Mouse (Mus musculus) embryonic fibroblast, embryonic 13.5 days (primary cell): ENCODE results near the gene Ggt1. TPM values are rescaled to one million over a fixed set of nuclear protein-coding genes. Genes with fewer than 3 reads are reported as not detected.
"Not testable (repeated sequence)": the region's sequence is repeated elsewhere in the genome, so short reads cannot be mapped to it uniquely, and the experiment has no call there.

ENCODE experiments used
- H3K27ac ChIP-seq: 2 replicates; pipeline ENCODE4 v1.5.1; 2012; ENCODE audit warnings: low read length, control low read depth, inconsistent platforms; ENCODE audit not compliant: insufficient read depth
- H3K4me1 ChIP-seq: 2 replicates; pipeline ENCODE4 v1.6.1; 2011; ENCODE audit warnings: low read length; ENCODE audit not compliant: control insufficient read depth, insufficient read depth
- H3K4me3 ChIP-seq: 2 replicates; pipeline ENCODE4 v1.5.1; 2011; ENCODE audit warnings: mild to moderate bottlenecking, control low read depth, low read length; ENCODE audit not compliant: insufficient read depth
- CTCF ChIP-seq: IDR thresholded peaks from 2 replicates; pipeline ENCODE4 v1.5.1; 2011; ENCODE audit warnings: mild to moderate bottlenecking, control low read depth, low read length, moderate library complexity, borderline replicate concordance; ENCODE audit not compliant: insufficient read depth
- POLR2A ChIP-seq: IDR thresholded peaks from 2 replicates; pipeline ENCODE4 v1.6.1; 2011; ENCODE audit warnings: low read depth, mild to moderate bottlenecking, control low read depth, low read length, moderate library complexity
- polyA plus RNA-seq: library from polyadenylated mRNA; stranded (reverse); fragments of >200 nt; gene quantifications from 2 replicates; pipeline ENCODE4 v1.2.4, GENCODE M21; 2011; ENCODE audit warnings: low read depth; ENCODE audit not compliant: missing spikeins, insufficient read length

The Ggt1 gene
- polyA plus RNA-seq, 1 experiment, result not detected

DNA sequence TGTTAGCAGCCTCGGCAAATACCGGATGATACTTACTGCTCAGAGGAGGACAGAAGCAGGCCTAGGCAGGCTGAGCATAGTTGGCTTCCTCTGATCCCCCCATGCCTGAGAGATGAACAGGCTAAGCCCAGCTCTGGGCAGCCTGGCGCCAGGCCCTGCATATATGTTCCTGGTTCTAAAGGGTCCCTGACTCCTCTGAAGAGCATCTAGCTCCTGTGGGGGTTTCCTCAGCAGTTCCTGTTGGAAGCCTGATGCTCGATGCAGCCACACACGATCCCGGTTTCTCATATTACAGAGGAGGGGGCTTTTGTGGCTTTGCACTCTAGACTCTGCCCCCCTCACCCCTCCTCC lies 880 bp upstream of the Ggt1 start:
- no peak overlapping the region for H3K4me3 ChIP-seq
- TF ChIP-seq CTCF (no peak), POLR2A (no peak)
- H3K27ac ChIP-seq, result no peak overlapping the region
- H3K4me1 ChIP-seq, result no peaks in the 10 kb centered on the region

DNA sequence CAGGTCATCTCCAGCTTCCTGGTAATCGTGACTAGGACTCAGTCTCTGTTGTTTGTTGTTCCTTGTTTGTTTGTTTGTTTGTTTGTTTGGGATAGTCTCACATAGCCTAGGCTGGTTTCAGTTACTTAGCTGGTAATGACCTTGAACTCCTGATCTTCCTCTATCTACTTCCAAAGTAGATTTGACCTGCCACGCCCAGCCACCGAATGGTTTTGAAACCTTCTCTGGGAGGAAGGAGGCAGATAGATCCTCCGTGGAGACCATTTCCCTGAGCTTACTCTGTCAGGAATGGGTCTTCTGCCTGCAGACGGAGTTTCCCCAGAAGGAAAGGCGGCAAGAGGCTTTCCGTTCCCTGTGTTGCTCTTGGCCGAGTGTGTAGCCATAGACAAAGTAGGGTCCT lies 1.2 kb downstream of the Ggt1 start:
- Histone ChIP-seq H3K27ac (no peak overlapping the region), H3K4me1 (no peaks in the 10 kb centered on the region)
- no peak for TF ChIP-seq POLR2A
- no peak for TF ChIP-seq CTCF

DNA sequence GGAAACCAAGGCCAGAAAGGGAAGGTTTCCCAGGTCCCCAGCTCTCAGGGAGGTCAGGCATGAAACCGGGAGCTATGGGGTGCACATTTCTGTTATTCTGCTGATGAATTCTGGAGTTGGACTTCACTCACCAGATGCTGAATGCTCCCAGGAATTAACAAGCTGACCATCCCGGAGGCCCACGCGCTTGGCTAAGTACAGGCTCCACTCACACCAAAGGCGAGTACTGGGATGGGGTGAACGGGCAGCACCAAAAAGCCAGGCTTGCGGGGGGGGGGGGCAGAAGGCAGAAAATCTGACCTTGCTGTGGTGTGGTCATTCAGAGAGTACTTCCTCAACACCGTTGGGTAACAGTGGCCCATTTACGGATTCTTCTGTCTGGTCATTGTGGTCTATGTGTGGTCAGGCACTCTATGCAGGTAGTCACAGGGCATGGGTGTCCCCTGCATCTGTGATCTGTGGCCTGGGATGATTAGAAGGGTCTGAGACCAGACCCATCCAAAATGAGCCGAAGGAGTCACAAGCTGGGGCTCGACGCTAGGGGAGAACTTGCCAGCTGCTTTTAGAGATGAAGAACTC lies 3.4 kb downstream of the Ggt1 start:
- H3K4me3 ChIP-seq, result no peak overlapping the region
- H3K27ac ChIP-seq, result no peak overlapping the region
- no peaks in the 10 kb centered on the region for H3K4me1 ChIP-seq
- TF ChIP-seq CTCF, result no peak

More for the DNA sequence above, 1.2 kb downstream of the Ggt1 start:
- H3K4me3 ChIP-seq, result no peak overlapping the region

DNA sequence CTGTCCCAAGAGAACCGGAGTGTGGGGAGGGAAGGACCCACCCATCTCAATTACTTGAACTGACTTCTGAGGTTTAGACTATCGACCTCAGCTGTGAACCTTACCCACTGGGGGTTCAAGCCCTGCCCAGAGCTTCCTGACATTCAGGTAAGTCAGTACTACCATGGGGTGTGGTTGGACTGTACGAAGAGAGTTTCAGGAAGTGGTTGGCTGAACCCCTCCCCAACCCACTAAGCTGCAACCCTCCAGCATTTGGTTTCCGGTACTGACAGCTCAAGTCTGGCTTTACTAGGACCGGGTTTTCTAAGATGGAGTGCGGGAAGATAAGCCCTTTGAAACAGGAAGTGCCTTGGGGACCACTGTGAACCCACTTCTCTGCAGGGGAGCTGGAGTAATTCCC lies 4.0 kb downstream of the Ggt1 start:
- H3K4me1 ChIP-seq, result no peaks in the 10 kb centered on the region
- H3K27ac ChIP-seq, result no peak overlapping the region
- H3K4me3 ChIP-seq, result no peak overlapping the region
- TF ChIP-seq POLR2A (no peak), CTCF (no peak)

DNA sequence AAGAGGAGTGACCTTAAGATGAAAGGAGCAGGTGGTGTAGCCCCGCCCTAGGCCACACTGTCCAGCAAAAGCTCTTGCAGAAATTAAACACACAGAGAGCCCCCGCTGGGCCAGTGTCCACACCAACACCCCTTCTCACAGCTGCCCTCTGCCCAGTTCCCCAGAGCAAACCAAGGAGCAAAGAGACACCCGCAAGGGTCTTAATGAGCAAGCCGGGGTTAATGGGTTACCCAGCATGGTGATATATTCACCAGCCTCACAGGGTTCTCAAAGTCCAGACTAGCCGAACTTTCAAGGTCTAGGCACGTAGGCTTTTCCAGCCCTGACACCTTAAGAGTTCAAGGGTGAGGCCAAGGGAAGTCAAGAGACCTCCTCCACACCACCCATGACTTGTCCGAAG lies 4.5 kb downstream of the Ggt1 start:
- H3K4me3 ChIP-seq, result no peak overlapping the region
- no peaks in the 10 kb centered on the region for H3K4me1 ChIP-seq

DNA sequence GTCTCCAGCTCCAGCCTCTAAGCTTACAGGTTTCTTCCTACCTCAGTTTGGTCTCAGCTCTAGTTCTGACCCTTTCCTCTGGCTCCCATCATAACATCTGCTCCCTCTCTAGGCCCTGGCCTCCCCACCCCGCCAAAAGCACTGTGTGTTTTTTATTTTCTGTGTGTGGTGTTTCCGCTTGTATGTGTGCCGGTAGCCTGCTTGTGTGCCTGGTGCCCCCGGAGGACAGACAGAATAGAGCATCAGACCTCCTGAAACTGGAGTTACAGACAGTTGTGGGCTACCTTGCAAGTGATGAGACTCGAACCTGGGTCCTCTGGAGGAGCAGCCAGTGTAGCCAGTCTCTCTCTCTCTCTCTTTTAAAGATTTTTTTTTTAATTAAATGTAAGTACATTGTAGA lies 4.9 kb downstream of the Ggt1 start:
- no peaks in the 10 kb centered on the region for H3K4me1 ChIP-seq
- TF ChIP-seq CTCF (no peak), POLR2A (no peak)
- no peak overlapping the region for H3K27ac ChIP-seq
- no peak overlapping the region for H3K4me3 ChIP-seq

More for the DNA sequence above, 4.5 kb downstream of the Ggt1 start:
- no peak overlapping the region for H3K27ac ChIP-seq
- no peak for TF ChIP-seq POLR2A
- no peak for TF ChIP-seq CTCF

DNA sequence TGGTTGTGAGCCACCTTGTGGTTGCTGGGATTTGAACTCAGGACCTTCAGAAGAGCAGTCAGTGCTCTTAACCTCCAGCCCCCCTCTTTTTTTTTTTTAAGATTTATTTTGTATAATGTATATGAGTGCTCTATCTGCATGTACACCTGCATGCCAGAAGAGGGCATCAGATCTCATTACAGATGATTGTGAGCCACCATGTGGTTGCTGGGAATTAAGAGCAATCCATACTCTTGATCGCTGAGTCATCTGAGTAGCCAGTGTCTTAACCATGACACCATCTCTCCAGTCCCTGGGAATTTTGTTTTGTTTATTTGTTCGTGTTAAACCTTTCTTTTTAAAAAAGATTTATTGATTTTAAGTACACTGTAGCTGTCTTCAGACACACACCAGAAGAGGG lies 5.4 kb downstream of the Ggt1 start:
- not testable (repeated sequence) for H3K27ac ChIP-seq

DNA sequence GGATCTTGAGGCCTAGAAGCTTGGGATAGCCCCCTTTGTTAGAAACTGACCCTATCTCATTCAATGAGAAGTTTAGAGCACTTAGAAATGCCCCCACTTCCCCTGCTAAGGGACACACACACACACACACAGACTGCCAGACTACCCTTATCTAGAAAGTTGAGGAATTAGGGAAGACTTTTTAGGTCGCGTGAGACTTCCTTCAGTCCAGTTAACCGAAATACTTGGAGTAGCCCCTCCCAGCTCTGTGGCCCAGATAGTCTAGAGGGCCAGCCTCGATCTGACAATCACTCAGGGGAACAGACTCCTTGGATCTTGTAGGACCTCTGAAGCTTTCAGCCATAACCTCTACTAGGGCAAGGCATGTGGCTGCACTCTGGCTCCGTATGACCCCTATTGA lies 6.6 kb downstream of the Ggt1 start:
- Histone ChIP-seq H3K4me3 (no peak overlapping the region), H3K4me1 (no peaks in the 10 kb centered on the region), H3K27ac (no peak overlapping the region)
- no peak for TF ChIP-seq POLR2A
- TF ChIP-seq CTCF, result no peak

More for the DNA sequence above, 5.4 kb downstream of the Ggt1 start:
- not testable (repeated sequence) for H3K4me1 ChIP-seq, H3K4me3 ChIP-seq

DNA sequence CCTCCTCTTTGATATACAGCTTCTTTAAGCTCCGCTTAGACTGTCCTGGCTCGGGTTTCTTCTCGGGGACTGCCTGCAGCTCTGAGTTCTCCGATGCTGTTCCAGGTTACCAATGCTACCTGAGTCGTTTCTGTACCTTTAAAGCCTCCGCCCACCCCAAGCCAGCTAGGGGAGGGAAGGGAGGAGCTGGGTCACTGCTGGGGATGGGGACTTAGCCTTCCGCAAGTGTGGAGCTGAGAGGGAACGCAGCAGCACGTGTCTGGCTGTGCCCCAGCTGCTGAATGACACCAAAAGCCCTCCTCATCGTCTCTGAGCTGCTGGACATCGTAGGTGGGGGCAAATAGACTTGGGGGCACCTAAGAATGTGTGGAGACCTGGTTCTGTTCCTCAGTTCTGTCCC lies 7.0 kb downstream of the Ggt1 start:
- TF ChIP-seq POLR2A (no peak), CTCF (no peak)
- H3K27ac ChIP-seq, result no peak overlapping the region
- no peaks in the 10 kb centered on the region for H3K4me1 ChIP-seq
- H3K4me3 ChIP-seq, result no peak overlapping the region

DNA sequence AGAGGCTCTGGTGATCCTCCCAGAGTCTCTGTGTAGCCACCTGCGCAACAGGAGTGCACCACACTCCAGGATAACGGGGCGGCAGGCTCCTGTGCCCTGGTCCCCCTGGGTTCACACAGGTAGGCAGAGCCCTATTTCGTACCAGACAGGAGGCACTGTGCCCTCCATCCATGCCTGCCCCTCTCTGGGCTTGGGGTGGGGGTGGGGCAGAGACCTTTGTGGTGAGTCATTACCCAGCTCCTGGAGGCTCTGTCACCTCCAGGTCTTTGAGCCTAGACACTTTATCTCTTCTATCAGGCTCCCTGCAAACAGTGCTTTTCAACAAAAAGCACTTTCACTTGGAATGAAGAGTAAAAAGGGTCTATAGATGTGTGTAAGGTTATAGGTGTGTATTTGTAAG lies 7.4 kb downstream of the Ggt1 start:
- no peak overlapping the region for H3K4me3 ChIP-seq
- H3K27ac ChIP-seq, result no peak overlapping the region
- TF ChIP-seq CTCF, result no peak
- no peak for TF ChIP-seq POLR2A
- no peaks in the 10 kb centered on the region for H3K4me1 ChIP-seq
